Mouse (Mus musculus): ENCODE measurements around the gene Slc39a13. TPM values are rescaled to one million over a fixed set of nuclear protein-coding genes. Genes with fewer than 3 reads are reported as not detected.
"Not testable (repeated sequence)": the region's sequence is repeated elsewhere in the genome, so short reads cannot be mapped to it uniquely, and the experiment has no call there.

Gene Slc39a13
- polyA plus RNA-seq, 1 experiment from 2014 or later = 21.9 TPM

DNA sequence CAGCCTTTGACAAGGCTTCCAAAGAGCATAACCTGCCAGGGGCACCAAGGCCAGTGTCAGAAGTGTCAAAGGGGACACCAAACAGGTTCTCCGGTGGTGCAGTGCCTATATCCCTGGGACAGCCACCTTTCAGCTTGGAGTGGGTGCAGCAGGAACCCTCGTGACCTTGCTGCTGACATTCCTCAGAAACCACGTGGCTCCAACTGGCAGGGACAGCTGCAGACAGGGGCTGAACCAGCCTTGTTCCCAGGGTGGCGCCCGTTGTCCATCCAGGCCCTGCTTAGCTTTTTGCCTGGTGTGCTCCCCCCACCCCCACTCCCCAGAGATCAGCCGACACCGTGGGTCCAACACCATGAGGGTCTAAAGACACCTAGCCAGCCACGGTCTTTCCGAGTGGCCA, 34.8 kb downstream of the Slc39a13 start, which contains the start of gene Rapsn:
TSS of gene Rapsn (plus strand) at position 236 of the 400 bp plus-strand sequence.
- no peak for ATAC-seq (ENCODE audit: low FRiP score, low TSS enrichment)

GRCm38 (mm10) chr2:91033000-91033399, 37.2 kb downstream of the Slc39a13 start:
- no peaks in the 10 kb centered on the region for H3K27me3 ChIP-seq (ENCODE audit: control insufficient read depth, insufficient read depth, low read length)
- H3K9ac ChIP-seq (replicated peaks; ENCODE audit: low read length) = no peak overlapping the region
- no peak for DNase-seq
- no peak for ATAC-seq (ENCODE audit: low FRiP score, low TSS enrichment)
- 24% methylated on average over 3 of the region's 3 CpGs for WGBS
- H3K4me1 ChIP-seq (ENCODE audit: control insufficient read depth, insufficient read depth, low read length) = no peaks in the 10 kb centered on the region
- H3K9me3 ChIP-seq (ENCODE audit: control insufficient read depth, low read length) = no peaks in the 10 kb centered on the region
- no peak overlapping the region for H3K4me3 ChIP-seq (replicated peaks; ENCODE audit: low read depth, low read length)
- H3K27ac ChIP-seq (replicated peaks; ENCODE audit: low read depth, low read length) = no peak overlapping the region
- H3K36me3 ChIP-seq (ENCODE audit: control insufficient read depth, insufficient read depth, low read length) = no peaks in the 10 kb centered on the region
- no peak overlapping the region for H3K4me2 ChIP-seq (ENCODE audit: low read length)

More for the DNA sequence above, 34.8 kb downstream of the Slc39a13 start, which contains the start of gene Rapsn:
- 67% methylated on average over 9 of the region's 9 CpGs for WGBS
- no peak within 1 kb of the TSS for H3K27ac ChIP-seq (replicated peaks; ENCODE audit: low read depth, low read length)
- H3K9ac ChIP-seq (replicated peaks; ENCODE audit: low read length) = no peak within 1 kb of the TSS
- no peaks in the 10 kb centered on the region for H3K4me1 ChIP-seq (ENCODE audit: control insufficient read depth, insufficient read depth, low read length)
- H3K36me3 ChIP-seq (ENCODE audit: control insufficient read depth, insufficient read depth, low read length) = no peaks in the 10 kb centered on the region
- H3K4me3 ChIP-seq (replicated peaks; ENCODE audit: low read depth, low read length) = no peak within 1 kb of the TSS
- no peaks in the 10 kb centered on the region for H3K27me3 ChIP-seq (ENCODE audit: control insufficient read depth, insufficient read depth, low read length)
- H3K4me2 ChIP-seq (ENCODE audit: low read length) = no peak within 1 kb of the TSS
- no peaks in the 10 kb centered on the region for H3K9me3 ChIP-seq (ENCODE audit: control insufficient read depth, low read length)
- DNase-seq = no peak

DNA sequence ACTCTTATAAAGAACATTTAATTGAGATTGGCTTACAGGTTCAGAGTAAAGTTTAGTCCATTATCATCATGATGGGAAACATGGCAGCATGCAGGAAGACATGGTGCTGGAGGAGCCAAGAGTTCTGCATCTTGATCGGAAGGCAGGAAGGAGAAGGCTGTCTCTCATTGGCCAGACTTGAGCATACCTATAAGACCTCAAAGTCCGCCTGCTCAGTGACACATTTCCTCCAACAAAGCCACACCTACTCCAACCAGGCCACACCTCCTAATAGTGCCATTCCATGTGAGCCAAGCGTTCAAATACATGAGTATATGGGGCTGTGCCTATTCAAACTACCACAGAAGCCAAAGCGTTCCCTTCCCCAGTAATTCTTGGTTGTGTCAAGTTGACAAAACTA, 39.0 kb downstream of the Slc39a13 start:
- H3K4me3 ChIP-seq (replicated peaks; ENCODE audit: low read depth, low read length) = no peak overlapping the region
- H3K27ac ChIP-seq (replicated peaks; ENCODE audit: low read depth, low read length) = no peak overlapping the region
- no peak overlapping the region for H3K9ac ChIP-seq (replicated peaks; ENCODE audit: low read length)
- no peaks in the 10 kb centered on the region for H3K4me1 ChIP-seq (ENCODE audit: control insufficient read depth, insufficient read depth, low read length)
- no peaks in the 10 kb centered on the region for H3K9me3 ChIP-seq (ENCODE audit: control insufficient read depth, low read length)
- no peak overlapping the region for H3K4me2 ChIP-seq (ENCODE audit: low read length)
- WGBS = 79% methylated on average over 4 of the region's 4 CpGs
- DNase-seq (no peak), ATAC-seq (ENCODE audit: low FRiP score, low TSS enrichment) (no peak)
- no peaks in the 10 kb centered on the region for H3K27me3 ChIP-seq (ENCODE audit: control insufficient read depth, insufficient read depth, low read length)
- H3K36me3 ChIP-seq (ENCODE audit: control insufficient read depth, insufficient read depth, low read length) = no peaks in the 10 kb centered on the region

- no peak for ATAC-seq (ENCODE audit: low FRiP score, low TSS enrichment)
- Histone ChIP-seq H3K9me3 (ENCODE audit: control insufficient read depth, low read length) (no peaks in the 10 kb centered on the region), H3K27ac (replicated peaks; ENCODE audit: low read depth, low read length) (no peak overlapping the region), H3K4me2 (ENCODE audit: low read length) (no peak overlapping the region), H3K9ac (replicated peaks; ENCODE audit: low read length) (no peak overlapping the region), H3K27me3 (ENCODE audit: control insufficient read depth, insufficient read depth, low read length) (no peaks in the 10 kb centered on the region), H3K4me3 (replicated peaks; ENCODE audit: low read depth, low read length) (no peak overlapping the region), H3K36me3 (ENCODE audit: control insufficient read depth, insufficient read depth, low read length) (no peaks in the 10 kb centered on the region), H3K4me1 (ENCODE audit: control insufficient read depth, insufficient read depth, low read length) (no peaks in the 10 kb centered on the region)
- WGBS = 86% methylated on average over 9 of the region's 9 CpGs
- no peak for DNase-seq
These were observed 42.6 kb downstream of the Slc39a13 start for GRCm38 (mm10) chr2:91027391-91028214.

DNA sequence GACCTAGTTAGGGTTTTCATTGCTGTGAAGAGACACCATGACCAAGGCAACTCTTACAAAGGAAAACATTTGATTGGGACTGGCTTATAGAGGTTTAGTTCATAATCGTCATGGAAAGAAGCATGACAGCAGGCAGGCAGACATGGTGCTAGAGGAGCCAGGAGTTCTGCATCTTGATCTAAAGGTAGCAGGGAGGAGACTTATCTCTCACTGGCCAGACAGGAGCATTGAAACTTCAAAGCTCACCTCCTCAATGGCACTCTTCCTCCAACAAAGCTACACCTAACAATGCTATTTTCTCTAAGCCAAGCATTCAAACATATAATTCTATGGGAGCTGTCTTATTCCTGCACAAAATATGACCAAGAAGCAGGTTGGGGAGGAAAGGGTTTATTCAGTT, 43.7 kb downstream of the Slc39a13 start:
- no peak overlapping the region for H3K4me2 ChIP-seq (ENCODE audit: low read length)

GRCm38 (mm10) chr2:91025081-91025516, 45.1 kb downstream of the Slc39a13 start:
- Histone ChIP-seq H3K27ac (replicated peaks; ENCODE audit: low read depth, low read length) (no peak overlapping the region), H3K36me3 (ENCODE audit: control insufficient read depth, insufficient read depth, low read length) (peaks cover 5% of the 10 kb centered on the region), H3K9ac (replicated peaks; ENCODE audit: low read length) (no peak overlapping the region), H3K4me3 (replicated peaks; ENCODE audit: low read depth, low read length) (no peak overlapping the region), H3K27me3 (ENCODE audit: control insufficient read depth, insufficient read depth, low read length) (no peaks in the 10 kb centered on the region), H3K9me3 (ENCODE audit: control insufficient read depth, low read length) (no peaks in the 10 kb centered on the region), H3K4me2 (ENCODE audit: low read length) (no peak overlapping the region), H3K4me1 (ENCODE audit: control insufficient read depth, insufficient read depth, low read length) (no peaks in the 10 kb centered on the region)
- DNase-seq (no peak), ATAC-seq (ENCODE audit: low FRiP score, low TSS enrichment) (no peak)
- WGBS = 88% methylated on average over 1 of the region's 1 CpGs

More for the DNA sequence above, 43.7 kb downstream of the Slc39a13 start:
- WGBS = 91% methylated on average over 1 of the region's 1 CpGs
- DNase-seq (no peak), ATAC-seq (ENCODE audit: low FRiP score, low TSS enrichment) (no peak)
- Histone ChIP-seq H3K9me3 (ENCODE audit: control insufficient read depth, low read length) (no peaks in the 10 kb centered on the region), H3K4me3 (replicated peaks; ENCODE audit: low read depth, low read length) (no peak overlapping the region), H3K36me3 (ENCODE audit: control insufficient read depth, insufficient read depth, low read length) (no peaks in the 10 kb centered on the region), H3K9ac (replicated peaks; ENCODE audit: low read length) (no peak overlapping the region), H3K27ac (replicated peaks; ENCODE audit: low read depth, low read length) (no peak overlapping the region), H3K27me3 (ENCODE audit: control insufficient read depth, insufficient read depth, low read length) (no peaks in the 10 kb centered on the region), H3K4me1 (ENCODE audit: control insufficient read depth, insufficient read depth, low read length) (no peaks in the 10 kb centered on the region)

DNA sequence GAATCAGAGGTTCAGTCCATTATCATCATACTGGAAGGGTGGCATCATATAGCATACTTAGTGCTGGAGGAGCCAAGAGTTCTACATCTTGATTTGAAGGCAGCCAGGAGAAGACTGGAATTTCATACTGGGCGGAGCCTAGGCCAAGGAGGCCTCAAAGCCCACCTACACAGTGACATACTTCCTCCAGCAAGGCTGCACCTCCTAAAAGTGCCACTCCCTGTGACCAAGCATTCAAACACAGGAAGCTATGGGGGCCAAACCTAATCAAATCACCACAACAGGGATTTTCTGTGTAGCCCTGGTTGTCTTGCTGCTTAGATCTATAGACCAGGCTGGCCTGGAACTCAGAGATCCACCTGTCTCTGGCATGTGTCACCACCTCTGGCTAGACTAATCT, 46.3 kb downstream of the Slc39a13 start:
- no peak overlapping the region for H3K27ac ChIP-seq (replicated peaks; ENCODE audit: low read depth, low read length)
- H3K9ac ChIP-seq (replicated peaks; ENCODE audit: low read length) = no peak overlapping the region
- no peak overlapping the region for H3K4me2 ChIP-seq (ENCODE audit: low read length)
- peaks cover 12% of the 10 kb centered on the region for H3K36me3 ChIP-seq (ENCODE audit: control insufficient read depth, insufficient read depth, low read length)
- H3K27me3 ChIP-seq (ENCODE audit: control insufficient read depth, insufficient read depth, low read length) = no peaks in the 10 kb centered on the region
- ATAC-seq (ENCODE audit: low FRiP score, low TSS enrichment) (no peak), DNase-seq (no peak)
- no peaks in the 10 kb centered on the region for H3K4me1 ChIP-seq (ENCODE audit: control insufficient read depth, insufficient read depth, low read length)
- no peaks in the 10 kb centered on the region for H3K9me3 ChIP-seq (ENCODE audit: control insufficient read depth, low read length)
- WGBS = 93% methylated on average over 1 of the region's 1 CpGs
- no peak overlapping the region for H3K4me3 ChIP-seq (replicated peaks; ENCODE audit: low read depth, low read length)

DNA sequence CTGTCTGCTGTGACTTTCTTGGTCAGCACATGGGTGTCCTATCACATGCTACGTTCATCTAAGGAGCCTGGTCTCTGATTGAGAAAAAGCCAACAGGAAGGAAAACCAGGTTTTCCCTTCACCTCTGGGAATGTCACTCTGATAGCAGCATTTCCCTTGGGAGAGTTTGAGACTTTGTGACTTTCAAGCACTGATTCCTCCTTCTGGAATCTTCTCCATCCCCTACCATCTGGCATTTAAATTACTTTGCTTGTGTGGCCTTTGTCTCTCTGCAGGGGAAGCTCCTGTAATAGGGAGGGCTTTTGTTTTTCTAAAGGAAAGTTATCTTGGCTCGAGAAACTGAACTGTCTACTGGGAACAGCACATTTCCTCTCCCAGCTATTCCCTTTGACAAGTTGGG, 47.1 kb downstream of the Slc39a13 start:
- ATAC-seq (ENCODE audit: low FRiP score, low TSS enrichment) = no peak

DNA sequence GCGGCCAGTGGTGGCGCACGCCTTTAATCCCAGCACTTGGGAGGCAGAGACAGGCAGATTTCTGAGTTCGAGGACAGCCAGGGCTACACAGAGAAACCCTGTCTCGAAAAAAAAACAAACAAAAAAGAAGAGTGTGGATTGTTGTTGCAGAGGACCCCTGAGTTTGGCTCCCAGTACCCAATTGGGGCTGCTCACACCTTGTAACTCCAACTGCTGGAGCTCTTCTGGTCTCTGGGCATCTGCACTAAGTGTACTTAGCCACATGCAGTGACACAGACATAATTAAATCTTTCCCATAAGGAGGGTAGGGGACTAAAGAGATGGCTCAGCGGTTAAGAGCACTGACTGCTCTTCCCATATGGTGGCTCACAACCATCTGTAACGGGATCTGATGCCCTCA, 48.0 kb downstream of the Slc39a13 start:
- not testable (repeated sequence) for H3K4me1 ChIP-seq (ENCODE audit: control insufficient read depth, insufficient read depth, low read length); DNase-seq; H3K9me3 ChIP-seq (ENCODE audit: control insufficient read depth, low read length); H3K4me3 ChIP-seq (replicated peaks; ENCODE audit: low read depth, low read length); H3K27ac ChIP-seq (replicated peaks; ENCODE audit: low read depth, low read length); ATAC-seq (ENCODE audit: low FRiP score, low TSS enrichment); H3K4me2 ChIP-seq (ENCODE audit: low read length); H3K9ac ChIP-seq (replicated peaks; ENCODE audit: low read length); H3K27me3 ChIP-seq (ENCODE audit: control insufficient read depth, insufficient read depth, low read length)
- peaks cover 16% of the 10 kb centered on the region for H3K36me3 ChIP-seq (ENCODE audit: control insufficient read depth, insufficient read depth, low read length)
- 99% methylated on average over 7 of the region's 7 CpGs for WGBS

More for the DNA sequence above, 47.1 kb downstream of the Slc39a13 start:
- H3K27ac ChIP-seq (replicated peaks; ENCODE audit: low read depth, low read length) = no peak overlapping the region
- H3K9ac ChIP-seq (replicated peaks; ENCODE audit: low read length) = no peak overlapping the region
- H3K36me3 ChIP-seq (ENCODE audit: control insufficient read depth, insufficient read depth, low read length) = peaks cover 15% of the 10 kb centered on the region
- H3K4me2 ChIP-seq (ENCODE audit: low read length) = no peak overlapping the region
- DNase-seq = no peak
- H3K9me3 ChIP-seq (ENCODE audit: control insufficient read depth, low read length) = no peaks in the 10 kb centered on the region
- no peaks in the 10 kb centered on the region for H3K27me3 ChIP-seq (ENCODE audit: control insufficient read depth, insufficient read depth, low read length)
- no peaks in the 10 kb centered on the region for H3K4me1 ChIP-seq (ENCODE audit: control insufficient read depth, insufficient read depth, low read length)
- WGBS = 70% methylated on average over 2 of the region's 2 CpGs
- H3K4me3 ChIP-seq (replicated peaks; ENCODE audit: low read depth, low read length) = no peak overlapping the region

Measured in midbrain, embryonic 14.5 days (tissue).